Mouse (Mus musculus) sigmoid colon, adult 10 weeks (tissue): ENCODE data around the gene Il13ra1. TPM values are rescaled to one million over a fixed set of nuclear protein-coding genes. Genes with fewer than 3 reads are reported as not detected.

Experiments
- polyA plus RNA-seq: library from polyadenylated mRNA; stranded (reverse); fragments of 350-450 nt; fragmentation: Illumina TruSeq; extraction: RNeasy Lipid Tissue Mini Kit (QIAGEN cat#74804); gene quantifications from one replicate; pipeline ENCODE4 v1.2.3, GENCODE M21; 2014; ENCODE audit warnings: low read depth, low replicate concordance

Gene Il13ra1
- 554 TPM for polyA plus RNA-seq

DNA sequence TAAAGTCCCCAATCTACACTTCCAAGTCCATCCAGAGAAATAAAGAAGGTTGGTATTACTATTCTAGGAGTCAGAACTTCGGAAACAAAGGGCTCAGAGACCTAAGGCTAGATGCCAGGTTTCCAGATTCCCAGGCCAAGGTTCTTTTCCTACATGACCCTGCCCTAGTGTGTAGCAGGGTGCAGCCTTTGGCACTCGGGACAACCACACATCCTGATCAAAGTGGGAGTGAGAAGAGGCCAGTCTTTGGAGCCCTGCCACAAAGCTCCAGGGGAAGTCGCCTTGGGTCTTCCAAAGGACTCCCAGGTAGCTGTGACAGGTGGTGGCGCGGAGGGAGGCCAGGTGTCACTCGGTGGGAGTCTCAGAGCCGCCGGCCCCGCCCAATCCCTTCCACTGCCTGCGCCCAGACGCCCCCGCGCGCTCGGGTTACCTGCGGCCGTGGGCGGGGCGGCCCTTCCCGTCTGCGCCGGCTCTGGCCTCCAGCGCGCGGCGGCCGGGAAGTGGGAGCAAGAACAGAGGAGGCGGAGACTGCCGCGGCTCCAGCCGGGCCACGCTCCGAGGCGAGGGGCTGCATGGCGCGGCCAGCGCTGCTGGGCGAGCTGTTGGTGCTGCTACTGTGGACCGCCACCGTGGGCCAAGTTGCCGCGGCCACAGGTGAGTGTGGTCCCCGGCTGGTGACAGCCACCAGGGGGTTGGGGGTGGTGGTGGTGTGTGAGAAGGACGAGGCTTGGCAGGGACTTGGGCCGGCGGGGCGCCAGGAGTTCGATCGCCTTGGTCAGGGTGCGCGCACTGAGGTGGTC lies at the start of gene Il13ra1:
Gene Il13ra1 (plus strand): TSS at position 489 of the 800 bp plus-strand sequence.

GRCm38 (mm10) chrX:36195736-36196525 lies 84.0 kb downstream of the Il13ra1 start, which contains the start of gene Zcchc12:
Zcchc12 (plus strand) TSS chrX:36195904.

Other genes starting within 250 kb of the Il13ra1 start
- 35.6 TPM for gene Dock11, start 223.3 kb upstream of the Il13ra1 start, polyA plus RNA-seq
- gene Zcchc12, start 83.8 kb downstream of the Il13ra1 start, polyA plus RNA-seq: 4.6 TPM
- 6.8 TPM for gene Lonrf3, start 216.2 kb downstream of the Il13ra1 start, polyA plus RNA-seq